Mouse (Mus musculus): Measurements from ENCODE around the gene Gpx8. TPM values are rescaled to one million over a fixed set of nuclear protein-coding genes. Genes with fewer than 3 reads are reported as not detected.
"Not testable (repeated sequence)": the region's sequence is repeated elsewhere in the genome, so short reads cannot be mapped to it uniquely, and the experiment has no call there.

The Gpx8 gene
- polyA plus RNA-seq, 1 experiment, result 9.2 TPM

GRCm38 (mm10) chr13:113023274-113024143, 22.7 kb downstream of the Gpx8 start:
- WGBS, result 64% methylated on average over 17 of the region's 17 CpGs
- Histone ChIP-seq H3K4me3 (ENCODE audit: insufficient read depth, low read depth, low read length) (no peak overlapping the region), H3K4me1 (ENCODE audit: control insufficient read depth, insufficient read depth, low read length) (no peaks in the 10 kb centered on the region), H3K27ac (ENCODE audit: insufficient read depth, low read depth, low read length) (no peak overlapping the region), H3K27me3 (replicated peaks; ENCODE audit: control insufficient read depth, insufficient read depth, low read length) (no peaks in the 10 kb centered on the region), H3K36me3 (ENCODE audit: control insufficient read depth, insufficient read depth, low read length) (no peaks in the 10 kb centered on the region)
- TF ChIP-seq CTCF (conservative IDR thresholded peaks at IDR 0.05; ENCODE audit: insufficient read depth, insufficient read length, low read depth, low read length), result no peak
- TF ChIP-seq POLR2A (IDR thresholded peaks at IDR 0.05; ENCODE audit: low read depth, low read length), result no peak
- DNase-seq, result no peak

- Histone ChIP-seq H3K36me3 (ENCODE audit: control insufficient read depth, insufficient read depth, low read length) (no peaks in the 10 kb centered on the region), H3K27ac (ENCODE audit: insufficient read depth, low read depth, low read length) (no peak overlapping the region), H3K4me1 (ENCODE audit: control insufficient read depth, insufficient read depth, low read length) (no peaks in the 10 kb centered on the region), H3K4me3 (ENCODE audit: insufficient read depth, low read depth, low read length) (no peak overlapping the region), H3K27me3 (replicated peaks; ENCODE audit: control insufficient read depth, insufficient read depth, low read length) (no peaks in the 10 kb centered on the region)
- WGBS, result 62% methylated on average over 8 of the region's 8 CpGs
- TF ChIP-seq CTCF (conservative IDR thresholded peaks at IDR 0.05; ENCODE audit: insufficient read depth, insufficient read length, low read depth, low read length), result no peak
- no peak for TF ChIP-seq POLR2A (IDR thresholded peaks at IDR 0.05; ENCODE audit: low read depth, low read length)
- no peak for DNase-seq
Observed at GRCm38 (mm10) chr13:113022467-113022866, 23.7 kb downstream of the Gpx8 start.

- no peak overlapping the region for H3K4me3 ChIP-seq (ENCODE audit: insufficient read depth, low read depth, low read length)
- no peak for DNase-seq
- no peaks in the 10 kb centered on the region for H3K4me1 ChIP-seq (ENCODE audit: control insufficient read depth, insufficient read depth, low read length)
- no peaks in the 10 kb centered on the region for H3K36me3 ChIP-seq (ENCODE audit: control insufficient read depth, insufficient read depth, low read length)
- WGBS, result 76% methylated on average over 2 of the region's 2 CpGs
- no peaks in the 10 kb centered on the region for H3K27me3 ChIP-seq (replicated peaks; ENCODE audit: control insufficient read depth, insufficient read depth, low read length)
- H3K27ac ChIP-seq (ENCODE audit: insufficient read depth, low read depth, low read length), result no peak overlapping the region
- no peak for TF ChIP-seq POLR2A (IDR thresholded peaks at IDR 0.05; ENCODE audit: low read depth, low read length)
- no peak for TF ChIP-seq CTCF (conservative IDR thresholded peaks at IDR 0.05; ENCODE audit: insufficient read depth, insufficient read length, low read depth, low read length)
Observed at GRCm38 (mm10) chr13:113021521-113021920, 24.7 kb downstream of the Gpx8 start.

- H3K4me3 ChIP-seq (ENCODE audit: insufficient read depth, low read depth, low read length), result peak overlapping the region; percentile 23
- 24% methylated on average over 19 of the region's 20 CpGs for WGBS
- DNase-seq; H3K4me1 ChIP-seq (ENCODE audit: control insufficient read depth, insufficient read depth, low read length); H3K27ac ChIP-seq (ENCODE audit: insufficient read depth, low read depth, low read length); H3K27me3 ChIP-seq (replicated peaks; ENCODE audit: control insufficient read depth, insufficient read depth, low read length); H3K36me3 ChIP-seq (ENCODE audit: control insufficient read depth, insufficient read depth, low read length): not testable (repeated sequence)
Observed at GRCm38 (mm10) chr13:113013174-113013953, 32.8 kb downstream of the Gpx8 start.

- no peaks in the 10 kb centered on the region for H3K4me1 ChIP-seq (ENCODE audit: control insufficient read depth, insufficient read depth, low read length)
- H3K4me3 ChIP-seq (ENCODE audit: insufficient read depth, low read depth, low read length), result no peak overlapping the region
- TF ChIP-seq CTCF (conservative IDR thresholded peaks at IDR 0.05; ENCODE audit: insufficient read depth, insufficient read length, low read depth, low read length) (no peak), POLR2A (IDR thresholded peaks at IDR 0.05; ENCODE audit: low read depth, low read length) (no peak)
- DNase-seq, result no peak
- H3K36me3 ChIP-seq (ENCODE audit: control insufficient read depth, insufficient read depth, low read length), result no peaks in the 10 kb centered on the region
- H3K27ac ChIP-seq (ENCODE audit: insufficient read depth, low read depth, low read length), result no peak overlapping the region
- 81% methylated on average over 6 of the region's 6 CpGs for WGBS
- no peaks in the 10 kb centered on the region for H3K27me3 ChIP-seq (replicated peaks; ENCODE audit: control insufficient read depth, insufficient read depth, low read length)
Observed at GRCm38 (mm10) chr13:113012683-113013082, 33.5 kb downstream of the Gpx8 start.

GRCm38 (mm10) chr13:113000576-113001318, 45.5 kb downstream of the Gpx8 start:
- Histone ChIP-seq H3K27ac (ENCODE audit: insufficient read depth, low read depth, low read length) (no peak overlapping the region), H3K4me3 (ENCODE audit: insufficient read depth, low read depth, low read length) (no peak overlapping the region), H3K36me3 (ENCODE audit: control insufficient read depth, insufficient read depth, low read length) (no peaks in the 10 kb centered on the region), H3K4me1 (ENCODE audit: control insufficient read depth, insufficient read depth, low read length) (no peaks in the 10 kb centered on the region), H3K27me3 (replicated peaks; ENCODE audit: control insufficient read depth, insufficient read depth, low read length) (no peaks in the 10 kb centered on the region)
- TF ChIP-seq POLR2A (IDR thresholded peaks at IDR 0.05; ENCODE audit: low read depth, low read length) (no peak), CTCF (conservative IDR thresholded peaks at IDR 0.05; ENCODE audit: insufficient read depth, insufficient read length, low read depth, low read length) (no peak)
- no peak for DNase-seq
- WGBS, result 66% methylated on average over 9 of the region's 9 CpGs

- Histone ChIP-seq H3K36me3 (ENCODE audit: control insufficient read depth, insufficient read depth, low read length) (no peaks in the 10 kb centered on the region), H3K27me3 (replicated peaks; ENCODE audit: control insufficient read depth, insufficient read depth, low read length) (no peaks in the 10 kb centered on the region), H3K4me1 (ENCODE audit: control insufficient read depth, insufficient read depth, low read length) (no peaks in the 10 kb centered on the region), H3K27ac (ENCODE audit: insufficient read depth, low read depth, low read length) (no peak overlapping the region), H3K4me3 (ENCODE audit: insufficient read depth, low read depth, low read length) (no peak overlapping the region)
- TF ChIP-seq POLR2A (IDR thresholded peaks at IDR 0.05; ENCODE audit: low read depth, low read length), result no peak
- no peak for TF ChIP-seq CTCF (conservative IDR thresholded peaks at IDR 0.05; ENCODE audit: insufficient read depth, insufficient read length, low read depth, low read length)
- no peak for DNase-seq
- WGBS, result 80% methylated on average over 3 of the region's 3 CpGs
Observed at GRCm38 (mm10) chr13:113000090-113000489, 46.1 kb downstream of the Gpx8 start.

Measured in kidney, adult 2 months (tissue).